Mouse (Mus musculus) layer of hippocampus, adult 11-12 months (tissue): ENCODE data around the gene Gramd1c.

Experiments used
- DNase-seq: peaks from one replicate; pipeline ENCODE4 v3.0.0; 2022; ENCODE audit warnings: low spot score

Gene Gramd1c

GRCm38 (mm10) chr16:43958038-43958437, 105.1 kb downstream of the Gramd1c start:
- no peak for DNase-seq

GRCm38 (mm10) chr16:43954913-43955312, 108.2 kb downstream of the Gramd1c start:
- DNase-seq: no peak

- no peak for DNase-seq
These were observed 111.6 kb downstream of the Gramd1c start for GRCm38 (mm10) chr16:43951591-43951990.

- DNase-seq: no peak
These were observed 117.3 kb downstream of the Gramd1c start for GRCm38 (mm10) chr16:43945869-43946268.

DNA sequence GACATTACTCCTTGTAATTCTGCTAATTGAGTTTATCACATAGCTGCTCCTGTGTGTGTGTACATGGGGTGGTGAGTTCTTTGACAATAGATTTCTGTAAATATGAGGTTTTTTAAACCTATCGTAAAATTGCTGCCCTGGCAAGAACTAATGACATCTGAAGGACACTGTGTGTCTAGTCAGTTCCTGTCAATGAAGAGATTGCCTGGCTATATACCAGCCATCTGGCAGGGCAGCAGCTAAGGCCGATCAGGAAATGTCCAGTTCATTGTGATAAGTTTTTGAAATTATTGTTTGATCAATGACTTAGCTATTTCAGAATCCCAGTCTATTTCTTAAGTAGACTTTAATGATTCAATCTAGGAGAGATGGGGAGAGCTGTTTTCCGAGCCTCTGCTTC, 117.8 kb downstream of the Gramd1c start:
- no peak for DNase-seq

DNA sequence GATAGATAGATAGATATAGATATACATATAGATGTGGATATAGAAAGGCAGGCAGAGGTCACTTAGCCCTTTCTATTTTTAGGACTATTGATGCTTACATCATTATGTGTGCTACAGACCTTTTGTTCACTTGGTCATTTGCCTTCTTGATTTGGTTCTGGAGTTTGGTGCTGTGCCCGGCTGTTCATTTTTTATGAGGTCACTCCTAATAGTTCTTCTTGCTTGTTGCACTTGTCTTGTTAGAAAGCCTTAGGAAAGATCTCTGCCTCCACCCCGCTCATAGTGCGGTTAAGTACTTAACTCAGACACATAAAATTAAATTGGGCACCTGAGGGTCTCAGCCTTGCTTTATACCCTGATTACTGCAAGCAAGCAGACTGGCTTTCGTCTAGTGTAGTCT, 122.3 kb downstream of the Gramd1c start:
- DNase-seq: no peak

DNA sequence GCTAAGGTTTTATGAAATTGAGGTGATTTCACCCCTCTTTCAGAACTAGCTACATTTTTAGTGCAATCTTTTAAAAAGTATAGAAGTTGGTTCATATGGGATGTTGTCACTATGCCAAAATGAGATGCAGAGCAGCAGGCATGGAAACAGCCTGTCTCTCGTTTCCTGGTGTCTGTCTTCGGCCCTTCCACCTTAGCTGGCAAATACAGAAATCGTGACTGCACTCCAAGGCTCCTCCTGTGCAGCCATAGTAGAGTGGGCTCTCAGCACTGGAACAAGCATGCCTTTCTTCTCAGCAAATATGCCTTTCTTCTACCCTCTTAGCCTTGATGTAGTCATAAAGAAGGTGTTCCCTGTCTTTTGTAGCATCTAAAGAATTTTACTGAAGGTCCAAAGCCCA, 127.3 kb downstream of the Gramd1c start:
- no peak for DNase-seq

GRCm38 (mm10) chr16:43935367-43935766, 127.8 kb downstream of the Gramd1c start:
- DNase-seq: no peak

GRCm38 (mm10) chr16:43934856-43935255, 128.3 kb downstream of the Gramd1c start:
- DNase-seq: no peak

DNA sequence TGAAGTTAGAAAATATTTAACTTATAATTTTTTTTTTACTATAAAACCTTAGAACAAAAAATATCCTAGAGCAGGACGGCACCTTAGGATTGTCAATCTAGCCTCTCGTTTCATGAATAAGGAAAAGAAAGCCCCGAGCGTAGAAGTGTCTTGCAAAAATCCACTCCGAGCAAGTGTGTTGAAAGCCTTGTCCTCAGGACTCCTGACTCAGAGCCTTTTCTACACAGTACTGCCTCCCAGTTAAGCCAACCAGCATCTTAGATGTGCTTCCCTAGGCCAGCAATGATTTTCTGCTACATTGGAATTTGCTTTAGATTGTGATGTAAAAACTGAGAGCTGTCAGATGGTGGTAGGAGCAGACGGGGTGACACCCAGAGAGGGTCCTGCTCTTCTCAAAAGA, 130.1 kb downstream of the Gramd1c start:
- no peak for DNase-seq

DNA sequence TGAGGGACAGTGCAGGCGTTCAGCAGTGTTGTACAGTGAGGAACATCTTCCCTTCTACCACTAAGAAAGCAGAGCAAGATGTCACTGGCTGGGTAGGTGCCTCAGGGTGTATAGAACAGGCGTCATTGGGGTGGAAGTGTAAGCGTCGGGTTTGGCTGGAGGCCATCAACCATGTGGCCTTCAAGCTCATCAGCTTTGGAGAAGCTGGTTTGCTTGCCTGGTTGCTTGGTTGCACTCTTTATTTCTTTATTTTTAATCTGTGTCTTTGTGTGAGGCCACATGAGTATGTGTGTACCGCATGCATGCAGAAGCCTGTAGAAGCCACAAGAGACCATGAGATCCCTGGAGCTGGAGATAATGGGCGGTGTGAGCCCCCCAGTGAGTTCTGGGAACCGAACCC, 130.8 kb downstream of the Gramd1c start:
- no peak for DNase-seq

DNA sequence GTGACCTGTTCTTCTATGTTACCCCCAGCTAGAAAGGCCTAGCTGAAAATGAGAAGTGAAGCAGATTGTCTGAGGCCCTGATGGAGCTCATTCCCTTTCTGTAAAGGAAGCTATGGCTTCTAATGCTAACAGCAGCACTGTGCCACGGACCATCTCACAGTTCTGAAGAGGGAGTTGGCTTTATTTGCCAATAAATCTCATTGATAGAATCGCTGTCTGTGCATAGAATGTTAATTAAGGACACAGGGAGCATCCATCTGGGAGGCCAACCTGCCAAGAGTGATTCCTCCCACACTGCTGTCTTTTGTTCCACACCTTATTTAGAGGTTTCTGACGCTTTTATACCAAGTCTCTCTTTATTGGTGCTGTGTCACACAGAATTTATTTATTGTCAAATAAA, 131.6 kb downstream of the Gramd1c start:
- DNase-seq: peak; percentile 28

DNA sequence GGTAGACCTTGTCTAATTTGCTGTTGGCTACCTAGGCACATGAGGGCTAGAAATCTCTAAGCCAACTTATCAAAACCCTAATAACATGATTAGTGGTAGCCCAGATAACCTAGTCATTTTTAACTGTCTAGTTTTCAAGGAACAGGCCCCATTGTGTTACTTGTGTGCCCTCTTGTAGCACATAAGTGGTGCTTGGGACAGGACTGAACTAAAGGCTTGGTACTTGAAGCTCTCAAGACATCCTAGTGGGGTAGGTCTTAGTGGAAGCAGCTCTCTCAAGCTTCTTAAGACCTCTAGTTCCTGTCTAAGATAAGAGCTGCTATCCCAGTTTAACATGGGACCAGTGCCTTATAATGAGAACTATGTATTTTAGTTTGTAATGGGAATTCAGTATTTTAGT, 132.6 kb downstream of the Gramd1c start:
- DNase-seq: no peak
